Mouse (Mus musculus): ENCODE measurements at regions not wholly inside any gene's neighbourhood (a gene's known extent, or its start where the extent isn't known, plus 50 kb on each side); places are given as distances from the start of the nearest gene placed in this dataset.
"Not testable (repeated sequence)": the region's sequence is repeated elsewhere in the genome, so short reads cannot be mapped to it uniquely, and the experiment has no call there.

- DNase-seq: no peak
Measured at GRCm38 (mm10) chr2:147989616-147990015, 57.2 kb downstream of the Foxa2 start.

- DNase-seq: no peak
Measured at GRCm38 (mm10) chr2:147988586-147988985, 58.2 kb downstream of the Foxa2 start.

GRCm38 (mm10) chr2:147985261-147985575 lies 61.6 kb downstream of the Foxa2 start:
- DNase-seq: peak; percentile 13

GRCm38 (mm10) chr2:147984547-147985260 lies 62.1 kb downstream of the Foxa2 start:
- peak; percentile 8 for DNase-seq

GRCm38 (mm10) chr2:147980929-147981479 lies 65.8 kb downstream of the Foxa2 start:
- DNase-seq: no peak

- no peak for DNase-seq
Measured at GRCm38 (mm10) chr2:147980408-147980807, 66.4 kb downstream of the Foxa2 start.

GRCm38 (mm10) chr2:147979660-147980364 lies 67.0 kb downstream of the Foxa2 start:
- no peak for DNase-seq

- peak; percentile 23 for DNase-seq
Measured at GRCm38 (mm10) chr2:147979001-147979400, 67.8 kb downstream of the Foxa2 start.

- no peak for DNase-seq
Measured at GRCm38 (mm10) chr2:147974776-147975175, 72.0 kb downstream of the Foxa2 start.

GRCm38 (mm10) chr2:147968671-147969070 lies 78.1 kb downstream of the Foxa2 start:
- peak; percentile 75 for DNase-seq

GRCm38 (mm10) chr2:147967829-147968529 lies 78.8 kb downstream of the Foxa2 start:
- no peak for DNase-seq

GRCm38 (mm10) chr2:147963284-147963683 lies 83.5 kb downstream of the Foxa2 start:
- not testable (repeated sequence) for DNase-seq

- DNase-seq: no peak
Measured at GRCm38 (mm10) chr2:147961633-147962032, 85.1 kb downstream of the Foxa2 start.

GRCm38 (mm10) chr2:147954183-147954582 lies 92.6 kb downstream of the Foxa2 start:
- no peak for DNase-seq

GRCm38 (mm10) chr2:147951233-147951632 lies 95.5 kb downstream of the Foxa2 start:
- no peak for DNase-seq

GRCm38 (mm10) chr2:147944171-147945040 lies 102.4 kb downstream of the Foxa2 start:
- no peak for DNase-seq

GRCm38 (mm10) chr2:147942591-147942990 lies 104.2 kb downstream of the Foxa2 start:
- DNase-seq: no peak

GRCm38 (mm10) chr2:147941319-147941718 lies 105.5 kb downstream of the Foxa2 start:
- no peak for DNase-seq

GRCm38 (mm10) chr2:147932494-147932893 lies 114.3 kb downstream of the Foxa2 start:
- no peak for DNase-seq

- no peak for DNase-seq
Measured at GRCm38 (mm10) chr2:147929031-147929711, 117.6 kb downstream of the Foxa2 start.

- DNase-seq: peak; percentile 71
Measured at GRCm38 (mm10) chr2:147927792-147928670, 118.7 kb downstream of the Foxa2 start.

All from lung, postnatal 36 days (tissue).